Mouse (Mus musculus) C2C12 (cell line): Measurements from ENCODE around the gene Limd1. TPM values are rescaled to one million over a fixed set of nuclear protein-coding genes. Genes with fewer than 3 reads are reported as not detected.
A peak's percentile ranks its signal among the peaks of the same experiment; 100 is the strongest.

Experiments used
- H3K27me3 ChIP-seq: one replicate; pipeline ENCODE4 v1.6.1; 2011; ENCODE audit not compliant: control insufficient read depth, insufficient read depth, insufficient read length
- H3K36me3 ChIP-seq: one replicate; pipeline ENCODE4 v1.6.1; 2011; ENCODE audit not compliant: control insufficient read depth, insufficient read depth
- H3K4me3 ChIP-seq: one replicate; pipeline ENCODE4 v1.5.1; 2011; ENCODE audit warnings: mild to moderate bottlenecking, control low read depth; ENCODE audit not compliant: poor library complexity, insufficient read depth, severe bottlenecking
- H3K79me2 ChIP-seq: one replicate; pipeline ENCODE4 v1.6.1; 2011; ENCODE audit not compliant: control insufficient read depth, insufficient read depth
- H3K79me3 ChIP-seq: one replicate; pipeline ENCODE4 v1.6.1; 2011; ENCODE audit warnings: low read depth, control low read depth
- H3ac ChIP-seq: one replicate; pipeline ENCODE3; 2011; ENCODE audit warnings: low read depth; ENCODE audit not compliant: control insufficient read depth, insufficient read length
- CEBPB ChIP-seq: IDR thresholded peaks from one replicate; pipeline ENCODE4 v1.6.1; 2011; ENCODE audit warnings: low read depth, mild to moderate bottlenecking, control low read depth, moderate library complexity
- CTCF ChIP-seq: IDR thresholded peaks from one replicate; pipeline ENCODE4 v1.5.1; 2011; ENCODE audit not compliant: control insufficient read depth, insufficient read depth, insufficient read length
- FOSL1 ChIP-seq: IDR thresholded peaks from one replicate; pipeline ENCODE4 v1.8.0; 2011; ENCODE audit warnings: mild to moderate bottlenecking, low read length; ENCODE audit not compliant: poor library complexity, insufficient read depth, severe bottlenecking
- MAX ChIP-seq: IDR thresholded peaks from one replicate; pipeline ENCODE4 v1.6.1; 2011; ENCODE audit warnings: mild to moderate bottlenecking, control low read depth
- MYOD1 ChIP-seq: IDR thresholded peaks from one replicate; pipeline ENCODE4 v1.6.1; 2011; ENCODE audit warnings: low read depth; ENCODE audit not compliant: control insufficient read depth, insufficient read length
- MYOG ChIP-seq: IDR thresholded peaks from one replicate; pipeline ENCODE4 v1.6.1; 2011; ENCODE audit not compliant: control insufficient read depth, insufficient read length; ENCODE audit errors: extremely low read depth
- USF1 ChIP-seq: IDR thresholded peaks from one replicate; pipeline ENCODE4 v1.6.1; 2011; ENCODE audit warnings: low read depth, mild to moderate bottlenecking, control low read depth, moderate library complexity
- polyA plus RNA-seq: library from polyadenylated mRNA; unstranded; fragments of >200 nt; fragmentation: generic; extraction: Trizol; gene quantifications from one replicate; pipeline ENCODE4 v1.2.1, GENCODE M21; 2012; ENCODE audit warnings: missing spikeins

Gene Limd1
- polyA plus RNA-seq, 1 experiment, result 20.0 TPM

DNA sequence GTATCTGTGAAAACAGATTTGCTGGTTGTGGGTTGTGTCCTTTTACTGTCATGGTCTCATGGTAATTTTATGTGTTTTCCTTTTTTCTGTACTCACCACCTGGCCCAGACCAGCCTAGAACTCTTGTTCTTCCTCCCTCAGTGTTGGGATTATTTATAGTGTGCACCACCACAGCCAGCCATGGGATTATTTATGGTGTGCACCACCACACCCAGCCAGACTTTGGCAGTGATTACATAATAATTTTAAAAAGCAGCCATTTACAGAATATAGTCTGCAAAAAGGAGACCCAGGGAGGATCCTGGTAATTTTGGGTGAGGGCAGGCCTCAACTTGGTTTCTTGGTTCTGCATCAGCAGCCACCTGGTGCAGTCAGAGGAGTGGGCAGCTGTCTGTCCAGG is 29.9 kb upstream of the Limd1 start:
- H3K4me3 ChIP-seq, result no peak overlapping the region
- H3K79me2 ChIP-seq, result no peaks in the 10 kb centered on the region

DNA sequence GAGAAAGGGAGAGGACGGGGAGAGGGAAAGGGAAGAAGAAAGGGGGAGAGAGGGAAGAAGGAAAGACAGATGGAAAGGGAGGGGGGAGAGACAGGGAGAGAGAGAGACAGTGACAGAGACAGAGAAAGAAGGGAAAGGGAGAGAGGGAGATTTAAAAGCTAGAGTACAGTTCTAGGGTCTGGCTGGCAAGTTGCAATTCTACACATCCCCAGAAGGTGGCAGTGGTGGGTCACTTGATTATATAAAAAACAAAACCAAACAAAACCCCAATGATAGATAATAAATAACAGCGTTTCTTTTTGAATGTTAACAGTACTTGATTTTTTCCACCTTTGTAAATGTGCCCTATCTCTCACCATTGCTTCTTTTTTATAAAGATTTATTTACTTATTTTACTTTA is 28.3 kb upstream of the Limd1 start:
- no peak for TF ChIP-seq MAX
- peak; percentile 14 for TF ChIP-seq CTCF
- no peak for TF ChIP-seq MYOD1
- Histone ChIP-seq H3K4me3 (no peak overlapping the region), H3K36me3 (no peaks in the 10 kb centered on the region), H3K79me3 (no peaks in the 10 kb centered on the region), H3ac (no peak overlapping the region), H3K79me2 (no peaks in the 10 kb centered on the region), H3K27me3 (no peaks in the 10 kb centered on the region)

More for the DNA sequence above, 29.9 kb upstream of the Limd1 start:
- Histone ChIP-seq H3K79me3 (no peaks in the 10 kb centered on the region), H3K27me3 (no peaks in the 10 kb centered on the region), H3ac (no peak overlapping the region), H3K36me3 (no peaks in the 10 kb centered on the region)
- TF ChIP-seq USF1 (no peak), MYOD1 (no peak), CEBPB (no peak), MAX (no peak), CTCF (no peak), MYOG (no peak), FOSL1 (no peak)

DNA sequence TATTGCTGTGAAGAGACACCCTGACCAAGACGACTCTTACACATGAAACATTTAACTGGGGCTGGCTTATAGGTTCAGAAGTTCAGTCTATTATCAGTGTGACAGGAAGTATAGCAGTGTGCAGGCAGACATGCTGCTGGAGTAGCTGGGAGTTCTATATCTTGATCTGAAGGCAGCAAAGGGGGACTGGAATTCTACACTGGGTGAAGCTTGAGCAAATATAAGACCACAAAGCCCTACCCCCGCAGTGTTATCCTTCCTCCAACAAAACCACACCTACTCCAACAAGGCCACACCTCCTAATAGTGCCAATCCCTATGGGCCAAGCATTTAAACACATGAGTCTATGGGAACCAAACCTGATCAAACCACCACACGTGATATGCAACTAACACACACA is 26.7 kb upstream of the Limd1 start:
- no peak overlapping the region for H3ac ChIP-seq
- H3K27me3 ChIP-seq, result no peaks in the 10 kb centered on the region
- no peak overlapping the region for H3K4me3 ChIP-seq
- H3K36me3 ChIP-seq, result no peaks in the 10 kb centered on the region
- H3K79me3 ChIP-seq, result no peaks in the 10 kb centered on the region
- TF ChIP-seq USF1 (no peak), CEBPB (no peak), MYOG (no peak), FOSL1 (no peak), CTCF (no peak), MAX (no peak), MYOD1 (no peak)
- no peaks in the 10 kb centered on the region for H3K79me2 ChIP-seq

DNA sequence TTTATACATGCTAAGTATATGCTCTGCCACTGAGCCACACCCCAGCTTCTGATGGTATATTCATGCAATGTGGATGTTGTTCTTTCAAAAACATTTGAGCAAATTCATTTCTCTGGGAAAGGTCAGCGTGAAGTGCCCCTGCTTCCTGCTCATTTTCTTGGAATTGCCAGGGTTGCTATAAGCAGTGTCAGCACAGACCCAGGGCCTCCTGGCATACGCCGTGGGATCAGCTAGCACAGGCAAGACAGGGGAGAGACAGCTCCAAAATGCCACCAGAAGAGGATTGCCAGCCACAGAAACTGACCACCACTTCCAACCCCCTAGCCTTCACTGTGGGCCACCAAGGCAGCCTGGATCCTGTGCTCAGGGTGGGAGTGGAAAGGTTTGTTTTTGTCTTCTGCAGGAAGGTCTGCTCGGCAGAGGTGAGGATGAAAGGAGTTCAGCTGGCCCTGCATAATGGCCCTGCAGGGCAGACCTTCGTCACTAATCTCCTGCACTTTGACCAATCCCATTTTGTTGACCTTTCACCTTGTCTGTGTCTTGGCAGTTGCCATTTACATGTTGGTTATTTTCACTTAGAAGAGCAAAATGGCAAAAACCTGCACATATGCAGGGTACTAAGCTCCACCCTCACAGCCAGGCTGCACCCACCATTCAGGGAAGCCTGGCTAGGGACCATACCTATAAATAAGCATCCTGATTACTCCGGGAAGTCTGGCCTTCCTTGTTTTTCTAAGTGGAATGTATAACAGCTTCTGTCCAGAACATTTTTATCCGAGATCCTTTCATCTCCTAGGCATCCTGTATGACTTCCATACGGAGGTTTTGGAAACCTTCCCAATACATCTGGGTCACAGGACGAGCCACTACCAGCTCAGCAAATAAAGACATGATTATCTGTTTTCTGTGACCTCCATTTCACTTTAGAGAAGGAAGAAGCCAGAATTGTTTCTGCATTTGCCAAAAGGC is 21.6 kb upstream of the Limd1 start:
- TF ChIP-seq FOSL1 (no peak), MYOG (no peak), CEBPB (no peak), MYOD1 (no peak), MAX (no peak), CTCF (no peak), USF1 (no peak)
- no peaks in the 10 kb centered on the region for H3K79me3 ChIP-seq
- H3K36me3 ChIP-seq, result no peaks in the 10 kb centered on the region
- no peak overlapping the region for H3K4me3 ChIP-seq
- H3K79me2 ChIP-seq, result no peaks in the 10 kb centered on the region
- H3K27me3 ChIP-seq, result no peaks in the 10 kb centered on the region
- no peak overlapping the region for H3ac ChIP-seq

DNA sequence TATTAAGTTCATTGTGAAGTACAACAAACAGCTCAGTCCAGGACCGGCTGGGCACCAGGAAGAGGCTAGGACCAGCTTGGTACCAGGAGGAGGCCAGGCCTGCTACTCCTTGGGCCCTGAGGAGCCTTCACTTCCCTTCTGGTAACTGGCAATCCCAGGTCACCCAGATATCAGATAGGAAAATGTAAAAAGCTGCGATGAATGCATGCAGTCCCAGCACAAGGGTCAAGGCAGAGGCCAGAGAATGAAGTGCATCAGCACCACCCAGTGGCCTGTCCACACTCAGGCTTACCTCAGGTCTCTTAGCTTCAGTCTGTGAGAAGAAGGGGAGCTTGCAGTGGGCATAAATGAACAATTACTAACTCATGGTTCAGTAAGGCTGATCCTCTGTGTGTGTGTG is 20.9 kb upstream of the Limd1 start:
- no peak overlapping the region for H3ac ChIP-seq
- H3K79me3 ChIP-seq, result no peaks in the 10 kb centered on the region
- H3K79me2 ChIP-seq, result no peaks in the 10 kb centered on the region
- TF ChIP-seq FOSL1, result no peak
- TF ChIP-seq MYOD1, result no peak
- no peak for TF ChIP-seq MYOG
- TF ChIP-seq USF1, result no peak
- TF ChIP-seq MAX, result no peak
- TF ChIP-seq CTCF, result no peak
- TF ChIP-seq CEBPB, result no peak
- no peaks in the 10 kb centered on the region for H3K27me3 ChIP-seq
- H3K36me3 ChIP-seq, result no peaks in the 10 kb centered on the region
- no peak overlapping the region for H3K4me3 ChIP-seq

DNA sequence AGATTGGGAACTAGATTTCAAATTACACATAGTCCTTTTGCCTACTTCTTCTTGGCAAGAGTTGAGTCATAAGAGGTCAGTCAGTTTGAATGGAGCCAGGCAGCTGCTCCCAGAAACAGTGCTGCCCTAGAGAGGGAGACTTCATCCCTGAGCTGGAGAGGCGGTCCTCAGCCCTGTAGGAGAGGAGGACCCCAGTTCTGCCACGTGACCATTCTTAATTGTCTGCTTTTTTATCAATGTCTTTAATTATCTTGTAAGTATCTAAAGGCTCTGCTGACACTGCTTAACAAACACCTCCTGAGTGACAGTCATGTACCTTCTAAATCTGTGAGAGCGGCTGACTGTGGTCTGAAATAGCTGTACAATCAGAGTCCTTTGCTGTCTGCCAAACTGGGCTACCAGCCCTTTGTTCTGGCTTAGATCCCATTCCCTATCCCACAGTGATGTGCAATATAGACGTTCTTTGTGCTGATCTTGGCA is 11.3 kb upstream of the Limd1 start:
- Histone ChIP-seq H3K79me3 (no peaks in the 10 kb centered on the region), H3ac (no peak overlapping the region), H3K27me3 (no peaks in the 10 kb centered on the region), H3K79me2 (no peaks in the 10 kb centered on the region), H3K4me3 (no peak overlapping the region), H3K36me3 (no peaks in the 10 kb centered on the region)
- no peak for TF ChIP-seq MYOG
- TF ChIP-seq MAX, result no peak
- no peak for TF ChIP-seq CEBPB
- TF ChIP-seq USF1, result no peak
- TF ChIP-seq CTCF, result no peak
- no peak for TF ChIP-seq FOSL1
- no peak for TF ChIP-seq MYOD1
